Mouse (Mus musculus) frontal cortex, adult 2 months (tissue): ENCODE measurements at regions not wholly inside any gene's neighbourhood (a gene's known extent, or its start where the extent isn't known, plus 50 kb on each side); places are given as distances from the start of the nearest gene placed in this dataset.
"Not testable (repeated sequence)": the region's sequence is repeated elsewhere in the genome, so short reads cannot be mapped to it uniquely, and the experiment has no call there.

Experiments
- DNase-seq, 2 experiments: peaks; one replicate each; pipeline ENCODE4 v3.0.0; 2022; ENCODE audit warnings: low spot score in 1 of 2; ENCODE audit errors: extremely low spot score in 1 of 2

- no peak for DNase-seq
These were observed 134.8 kb downstream of the Enc1 start for GRCm38 (mm10) chr13:97375501-97376231.

- no peak for DNase-seq
These were observed 131.4 kb downstream of the Enc1 start for GRCm38 (mm10) chr13:97372348-97372747.

- no peak for DNase-seq
These were observed 130.3 kb downstream of the Enc1 start for GRCm38 (mm10) chr13:97371200-97371599.

- DNase-seq = no peak
These were observed 125.8 kb downstream of the Enc1 start for GRCm38 (mm10) chr13:97366723-97367122.

- no peak for DNase-seq
These were observed 124.8 kb downstream of the Enc1 start for GRCm38 (mm10) chr13:97365557-97366244.

GRCm38 (mm10) chr13:97365004-97365403, 124.1 kb downstream of the Enc1 start:
- no peak for DNase-seq

- DNase-seq = no peak
These were observed 122.9 kb downstream of the Enc1 start for GRCm38 (mm10) chr13:97363765-97364164.

- no peak for DNase-seq
These were observed 122.3 kb downstream of the Enc1 start for GRCm38 (mm10) chr13:97363214-97363613.

- no peak for DNase-seq
These were observed 119.6 kb downstream of the Enc1 start for GRCm38 (mm10) chr13:97360551-97360950.

- no peak for DNase-seq
These were observed 117.9 kb downstream of the Enc1 start for GRCm38 (mm10) chr13:97358781-97359305.

- DNase-seq = no peak
These were observed 117.4 kb downstream of the Enc1 start for GRCm38 (mm10) chr13:97358261-97358660.

GRCm38 (mm10) chr13:97356923-97357807, 116.3 kb downstream of the Enc1 start:
- DNase-seq = no peak

- not testable (repeated sequence) for DNase-seq
These were observed 114.5 kb downstream of the Enc1 start for GRCm38 (mm10) chr13:97355411-97355810.

GRCm38 (mm10) chr13:97347696-97348095, 106.8 kb downstream of the Enc1 start:
- peak in 1 of 2 experiments; percentile 17 for DNase-seq

GRCm38 (mm10) chr13:97341218-97341889, 100.4 kb downstream of the Enc1 start:
- no peak for DNase-seq

- DNase-seq = no peak
These were observed 97.0 kb downstream of the Enc1 start for GRCm38 (mm10) chr13:97337954-97338353.

- DNase-seq = peak in 1 of 2 experiments; percentile 51
These were observed 96.4 kb downstream of the Enc1 start for GRCm38 (mm10) chr13:97337296-97337731.

- DNase-seq = no peak
These were observed 93.1 kb downstream of the Enc1 start for GRCm38 (mm10) chr13:97333801-97334534.

GRCm38 (mm10) chr13:97331072-97331471, 90.2 kb downstream of the Enc1 start:
- no peak for DNase-seq

GRCm38 (mm10) chr13:97321307-97321706, 80.4 kb downstream of the Enc1 start:
- DNase-seq = not testable (repeated sequence)
